Mouse (Mus musculus) mouse trophoblast stem cell (cell line): ENCODE measurements around the gene Gpx8.
"Not testable (repeated sequence)": the region's sequence is repeated elsewhere in the genome, so short reads cannot be mapped to it uniquely, and the experiment has no call there.

Experiments used
- in situ Hi-C, 2 experiments: fragments of 300-500 bp; cut with MseI, MboI; formaldehyde crosslinking; loops; 2 replicates in 1 of 2; 3 replicates in 1 of 2; pipeline ENCODE4 v1.15.1; 2025

Gene Gpx8

DNA sequence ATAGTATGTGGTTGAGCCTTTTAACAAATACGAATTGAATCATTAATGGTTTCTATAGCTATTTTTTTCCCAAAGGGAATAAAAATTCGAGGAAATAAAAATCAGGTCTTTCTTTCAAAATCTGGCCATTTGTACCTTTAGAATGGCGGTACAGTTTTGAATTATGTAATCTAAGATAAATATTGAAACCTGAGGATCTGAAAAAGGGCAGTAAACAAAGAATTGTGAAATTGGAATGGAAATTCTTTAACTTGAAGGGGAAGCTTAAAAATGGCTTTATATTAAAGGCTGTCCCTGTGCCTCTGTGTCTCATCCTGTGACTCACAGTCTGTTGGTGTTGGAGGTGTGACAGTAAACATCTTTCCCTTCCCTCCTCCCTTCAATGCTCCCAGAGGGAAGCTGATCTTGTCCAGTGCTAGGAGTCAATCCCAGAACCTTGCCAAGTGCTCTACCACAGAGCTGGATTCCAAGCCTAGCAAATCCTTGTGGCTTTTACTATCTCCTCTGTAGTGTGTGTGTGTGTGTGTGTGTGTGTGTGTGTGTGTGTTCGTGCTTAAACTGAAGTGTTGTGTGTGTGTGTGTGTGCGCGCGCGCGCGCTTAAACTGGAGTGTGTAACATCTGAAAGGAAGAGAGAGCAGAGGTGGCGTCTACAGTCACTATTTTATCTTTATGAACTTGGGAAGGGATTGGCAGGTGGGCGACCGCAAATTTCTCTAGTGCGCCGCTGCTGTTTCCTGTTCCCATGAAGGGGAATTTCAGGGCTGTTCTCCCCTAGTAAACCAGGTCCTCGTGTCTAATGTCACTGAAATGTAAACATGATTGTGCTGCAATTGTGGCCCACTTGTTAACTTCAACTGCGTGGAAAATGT is 22.7 kb downstream of the Gpx8 start:
- in situ Hi-C loops = no loop called here

DNA sequence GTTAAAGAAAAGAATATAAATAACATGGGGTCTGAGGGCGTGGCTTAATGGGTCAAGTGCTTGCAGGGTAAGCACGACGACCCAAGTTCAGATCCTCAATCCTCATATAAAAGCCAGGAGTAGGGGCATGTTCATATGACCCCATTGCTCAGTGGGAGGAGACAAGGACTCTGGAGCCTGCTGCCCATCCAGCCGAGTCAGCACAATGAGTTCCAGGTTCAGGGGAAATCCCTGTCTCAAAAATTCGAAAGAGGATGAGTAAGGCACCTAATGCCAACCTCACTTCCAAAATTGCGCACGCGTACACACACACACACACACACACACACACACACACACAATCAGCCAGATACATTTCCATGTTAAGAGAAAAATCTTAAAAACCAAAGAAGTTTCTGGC is 23.7 kb downstream of the Gpx8 start:
- in situ Hi-C loops = no loop called here

DNA sequence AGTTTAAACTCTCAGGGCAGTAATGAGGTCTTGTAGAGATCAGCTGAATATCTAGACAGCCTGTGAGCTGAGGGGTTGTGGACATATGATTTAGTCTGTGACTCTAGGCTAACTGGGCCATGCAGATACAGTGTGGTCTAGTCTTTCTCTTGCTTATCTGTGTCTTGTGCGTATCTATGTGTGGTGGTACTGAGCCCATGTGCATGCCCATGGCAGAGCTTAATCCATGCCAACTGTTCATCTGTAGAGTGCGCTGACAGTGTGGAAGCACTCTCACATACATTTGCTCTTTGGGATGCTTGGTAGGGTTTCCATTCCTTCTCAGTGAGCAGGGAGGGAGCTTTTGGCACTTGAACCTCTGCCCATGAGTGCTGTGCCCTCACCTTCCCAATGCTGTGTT is 24.7 kb downstream of the Gpx8 start:
- in situ Hi-C loops = no loop called here

DNA sequence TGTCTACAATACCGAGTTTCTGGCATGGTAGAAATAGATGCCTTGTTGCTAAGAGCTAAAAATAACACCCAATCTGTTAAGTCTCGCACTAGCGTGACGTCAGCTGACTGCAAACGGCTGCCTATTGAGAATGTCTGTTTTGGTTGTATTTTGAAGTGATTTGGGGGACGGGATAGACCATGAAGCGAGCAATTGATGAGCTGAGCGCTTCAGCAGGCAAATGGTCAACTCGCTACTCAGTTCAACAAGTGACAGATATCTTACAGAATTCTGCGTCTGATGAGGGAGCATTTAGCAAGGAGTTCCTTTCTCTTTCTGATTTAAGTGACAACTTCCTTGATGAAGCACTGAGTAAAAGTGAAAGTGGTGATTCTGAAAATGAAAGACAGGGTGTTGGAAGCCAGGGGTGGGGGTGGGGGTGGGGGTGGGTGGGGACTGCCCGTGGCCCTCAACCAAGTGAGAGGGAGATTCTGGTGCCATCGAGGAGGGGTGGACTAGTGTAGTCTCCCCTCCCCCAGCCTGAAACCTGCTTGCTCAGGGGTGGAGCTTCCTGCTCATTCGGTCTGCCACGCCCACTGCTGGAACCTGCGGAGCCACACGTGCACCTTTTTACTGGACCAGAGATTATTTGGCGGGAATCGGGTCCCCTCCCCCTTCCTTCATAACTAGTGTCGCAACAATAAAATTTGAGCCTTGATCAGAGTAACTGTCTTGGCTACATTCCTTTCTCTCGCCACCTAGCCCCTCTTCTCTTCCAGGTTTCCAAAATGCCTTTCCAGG is 32.8 kb downstream of the Gpx8 start:
- in situ Hi-C loops = not testable (repeated sequence)

DNA sequence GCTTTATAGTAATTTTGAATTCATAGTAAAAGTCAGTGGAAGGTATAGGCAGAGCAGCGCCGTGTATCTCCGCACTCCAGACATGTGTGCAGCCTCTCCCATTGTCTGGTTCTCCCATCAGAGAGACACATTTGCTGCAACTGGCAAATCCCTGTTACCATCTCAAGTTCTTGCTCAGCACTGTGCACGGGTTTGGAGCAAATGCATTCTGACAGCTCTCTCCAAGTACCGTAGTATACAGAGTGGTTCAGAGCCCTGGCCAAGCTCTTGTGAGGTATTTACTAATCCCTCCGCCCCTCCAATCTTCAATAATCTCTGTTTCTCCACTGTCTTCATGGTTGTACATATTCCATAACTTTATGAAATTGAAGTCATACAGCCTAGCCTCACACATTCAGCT is 33.5 kb downstream of the Gpx8 start:
- in situ Hi-C loops = no loop called here

DNA sequence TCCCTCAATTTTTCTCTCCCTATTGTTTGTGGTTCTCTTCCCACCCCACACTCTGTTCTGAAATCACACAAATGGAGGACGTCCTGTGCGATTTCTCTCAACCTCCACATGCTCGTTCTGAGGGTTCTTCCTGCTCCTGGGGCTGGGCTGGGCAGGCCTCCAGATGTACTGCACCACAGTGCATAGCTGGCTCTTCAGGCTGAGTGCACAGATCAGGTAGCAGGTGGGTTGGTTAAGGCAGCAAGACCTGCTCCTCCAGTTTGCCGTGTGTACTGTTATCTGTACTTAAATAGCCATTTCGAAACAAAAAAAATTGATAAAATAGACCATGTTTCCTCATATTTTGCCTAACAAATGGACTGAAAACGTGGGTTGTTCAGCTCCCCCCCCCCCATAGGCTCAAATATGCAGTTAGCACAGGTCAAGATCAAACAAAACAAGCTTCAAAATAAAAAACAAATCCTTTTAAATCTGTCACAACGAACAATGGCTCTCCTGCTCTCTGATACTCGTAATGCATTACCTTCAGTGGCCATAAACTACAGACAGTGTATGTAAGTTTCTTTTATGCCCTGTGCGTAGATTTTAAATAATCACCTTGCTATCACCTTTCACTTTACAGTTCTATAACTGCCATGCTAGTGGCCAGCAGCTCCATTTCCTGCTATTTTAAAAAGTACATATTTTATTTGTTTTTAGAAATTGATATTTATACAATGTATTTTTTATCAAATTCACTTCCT is 45.5 kb downstream of the Gpx8 start:
- in situ Hi-C loops = no loop called here

DNA sequence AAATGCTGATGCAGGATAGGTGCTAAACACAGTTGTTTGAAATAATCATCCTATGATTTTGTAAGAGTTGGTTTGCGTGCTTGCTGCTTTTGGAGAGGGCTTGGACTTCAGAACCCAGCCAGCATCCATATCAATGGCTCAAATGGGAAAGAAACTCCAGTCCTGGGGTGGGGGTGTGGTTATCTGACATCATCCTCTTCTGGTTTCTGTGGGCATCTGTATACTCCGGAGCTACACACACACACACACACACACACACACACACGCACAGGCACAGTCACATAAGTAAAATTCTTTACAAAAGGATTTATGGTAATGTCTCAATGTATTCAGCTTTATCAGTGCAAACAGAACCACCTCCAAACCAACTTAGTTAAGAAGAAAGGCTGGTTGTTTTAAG is 46.1 kb downstream of the Gpx8 start:
- in situ Hi-C loops = no loop called here

DNA sequence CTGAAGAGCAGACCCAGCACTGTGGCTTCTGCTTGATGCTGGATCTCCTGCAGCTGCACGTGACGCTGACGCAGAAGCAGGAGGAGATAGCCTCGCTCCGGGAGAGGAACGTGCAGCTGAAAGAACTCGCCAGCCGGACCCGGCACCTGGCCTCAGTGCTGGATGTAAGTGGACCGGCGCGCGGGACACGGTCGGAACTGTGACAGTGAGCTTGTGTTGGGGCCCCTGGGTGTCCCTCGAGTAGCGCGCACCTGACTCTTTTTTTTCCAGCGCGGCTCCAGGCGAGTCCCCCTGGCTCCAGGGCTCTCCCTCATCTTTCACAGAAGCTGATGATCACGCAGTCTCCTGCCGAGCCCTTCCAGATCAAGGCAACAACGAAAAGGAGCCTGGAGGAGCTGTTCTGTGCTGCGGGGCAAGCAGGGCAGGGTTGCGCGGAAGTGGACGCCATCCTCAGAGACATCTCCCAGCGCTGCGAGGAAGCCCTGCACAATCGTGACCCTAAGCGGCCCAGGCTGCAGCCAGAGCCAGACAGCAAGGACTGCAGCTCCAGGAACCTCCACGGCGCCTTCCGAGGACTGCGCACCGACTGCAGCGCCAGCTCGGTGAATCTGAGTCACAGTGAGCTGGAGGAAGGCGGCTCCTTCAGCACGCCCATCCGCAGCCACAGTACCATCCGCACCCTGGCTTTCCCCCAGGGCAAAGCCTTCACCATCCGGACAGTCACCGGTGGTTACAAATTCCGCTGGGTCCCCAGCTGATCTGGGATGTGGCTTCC is 47.6 kb downstream of the Gpx8 start:
- in situ Hi-C loops = no loop called here

DNA sequence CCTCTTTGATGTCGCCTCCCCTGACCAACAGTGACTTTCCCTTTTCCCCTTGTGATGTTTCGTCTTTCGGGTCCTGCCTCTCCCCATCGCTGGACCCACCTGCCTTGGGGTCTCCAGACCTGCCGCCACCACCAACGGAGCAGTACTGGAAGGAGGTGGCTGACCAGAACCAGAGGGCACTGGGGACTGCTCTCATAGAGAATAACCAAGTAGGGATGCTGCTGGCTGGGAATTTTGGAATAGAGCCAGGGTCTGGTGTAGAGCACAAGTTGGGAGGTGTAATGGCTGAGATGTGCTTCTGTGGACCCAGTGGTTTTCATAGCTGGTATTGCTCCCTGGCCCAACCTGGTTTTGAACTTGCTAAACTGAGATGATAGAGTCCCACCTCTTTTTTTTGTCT is 48.8 kb downstream of the Gpx8 start:
- in situ Hi-C loops = no loop called here

DNA sequence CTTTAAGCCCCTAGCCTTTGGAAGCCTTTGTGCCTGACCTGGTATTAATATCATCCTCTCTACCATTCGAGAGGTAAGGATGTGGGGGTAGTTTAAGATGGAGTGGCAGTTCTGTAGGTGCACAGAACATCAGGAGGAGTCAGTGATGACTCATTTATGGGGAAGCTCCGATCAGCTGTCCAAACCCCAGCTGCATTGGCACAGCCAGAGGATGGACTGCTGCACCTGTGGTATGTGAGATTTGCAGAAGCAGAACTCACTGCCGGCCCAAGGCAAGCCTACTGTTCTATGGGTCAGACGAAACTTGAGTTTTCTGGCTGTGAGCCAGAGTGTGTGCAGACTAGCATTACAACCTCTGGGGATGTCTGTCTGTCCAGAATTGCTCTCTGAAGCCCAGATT is 49.8 kb downstream of the Gpx8 start:
- in situ Hi-C loops = no loop called here

DNA sequence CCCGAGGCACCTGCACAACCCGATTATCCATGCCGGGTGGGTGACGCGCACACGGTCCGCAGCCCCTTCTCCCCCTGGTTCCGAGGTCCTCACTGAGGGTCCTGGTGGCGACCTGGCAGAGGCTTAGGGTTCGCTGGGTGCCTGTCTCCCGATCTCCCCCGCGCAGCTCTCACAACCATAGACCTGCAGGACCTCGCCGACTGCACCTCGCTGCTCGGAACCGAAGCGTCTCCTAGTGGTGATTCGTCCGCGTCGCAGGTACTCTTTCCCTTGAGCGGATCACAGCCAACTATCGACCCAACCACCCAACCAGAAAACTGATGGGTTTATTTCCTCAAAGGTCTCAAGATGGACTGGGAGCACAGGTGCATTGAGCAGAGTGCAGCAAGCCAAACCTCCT is 52.0 kb downstream of the Gpx8 start:
- in situ Hi-C loops = no loop called here

DNA sequence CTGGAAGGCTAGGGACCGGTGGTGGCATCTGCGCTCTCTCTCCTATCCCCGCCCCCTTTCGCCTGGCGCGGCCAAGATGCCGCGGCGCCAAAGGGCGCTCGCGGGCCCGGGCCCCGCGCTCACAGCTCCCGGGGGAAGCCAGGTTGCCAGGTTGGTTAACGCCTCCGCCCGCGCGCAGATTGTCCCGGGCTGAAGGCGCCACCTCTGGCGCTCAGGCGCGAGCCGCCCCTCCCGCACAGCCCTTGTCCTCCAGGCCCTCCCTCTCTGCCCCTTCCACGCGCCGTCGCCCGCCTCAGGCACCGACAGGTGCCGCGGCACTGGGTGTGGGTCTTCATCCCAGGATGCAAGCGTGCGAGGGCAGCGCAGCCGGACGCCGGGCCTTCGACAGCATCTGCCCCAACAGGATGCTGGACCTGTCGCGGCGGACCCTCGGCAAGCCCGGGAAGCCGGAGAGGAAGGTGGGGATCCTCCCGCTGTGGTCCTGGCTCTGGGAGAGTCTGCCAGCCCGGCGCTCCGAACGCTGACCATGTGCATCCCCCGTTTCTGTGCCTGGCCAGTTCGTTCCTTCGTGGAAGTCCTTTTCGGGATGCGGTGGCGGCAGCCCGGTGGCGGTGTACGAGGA is 52.6 kb downstream of the Gpx8 start, which contains the start of gene Mcidas:
Gene Mcidas (plus strand): TSS at position 315 of the 622 bp plus-strand sequence.
- in situ Hi-C loops = no loop called here
